Mouse (Mus musculus) neural tube, embryonic 13.5 days (tissue): ENCODE measurements at regions not wholly inside any gene's neighbourhood (a gene's known extent, or its start where the extent isn't known, plus 50 kb on each side); places are given as distances from the start of the nearest gene placed in this dataset.

Experiments
- ATAC-seq: fragments of 200-750 bp; cut with Nextera tagmentation; 2 replicates; pipeline ENCODE4 v1.8.0; 2017; ENCODE audit warnings: low read depth, mild to moderate bottlenecking, moderate TSS enrichment, moderate library complexity
- H3K27ac ChIP-seq: fragments of 300-500 bp; sonication (generic); replicated peaks from 2 replicates; pipeline ENCODE4 v1.5.1; 2015; ENCODE audit warnings: moderate library complexity, mild to moderate bottlenecking, inconsistent platforms
- H3K27me3 ChIP-seq: fragments of 300-500 bp; sonication (generic); 2 replicates; pipeline ENCODE4 v1.6.1; 2015; ENCODE audit warnings: mild to moderate bottlenecking, inconsistent platforms
- H3K36me3 ChIP-seq: fragments of 300-500 bp; sonication (generic); 2 replicates; pipeline ENCODE4 v1.6.1; 2015; ENCODE audit warnings: mild to moderate bottlenecking, inconsistent platforms
- H3K4me1 ChIP-seq: fragments of 300-500 bp; sonication (generic); replicated peaks from 2 replicates; pipeline ENCODE4 v1.6.1; 2015; ENCODE audit warnings: inconsistent platforms
- H3K4me2 ChIP-seq: fragments of 300-500 bp; sonication (generic); 2 replicates; pipeline ENCODE4 v1.6.1; 2015; ENCODE audit warnings: inconsistent platforms, mild to moderate bottlenecking, moderate library complexity
- H3K4me3 ChIP-seq: fragments of 300-500 bp; sonication (generic); 2 replicates; pipeline ENCODE4 v1.5.1; 2015; ENCODE audit warnings: mild to moderate bottlenecking, inconsistent platforms
- H3K9ac ChIP-seq: fragments of 300-500 bp; sonication (generic); 2 replicates; pipeline ENCODE4 v1.6.1; 2015; ENCODE audit warnings: moderate library complexity, mild to moderate bottlenecking, inconsistent platforms
- H3K9me3 ChIP-seq: fragments of 300-500 bp; sonication (generic); 2 replicates; pipeline ENCODE4 v1.6.1; 2016; ENCODE audit warnings: inconsistent platforms
- WGBS: fragments of 180-500 bp; shearing (Covaris S2); methylation state at CpG from one replicate; pipeline ENCODE4 v1.1.7; 2015; 5-methylcytosine and 5-hydroxymethylcytosine counted together

- WGBS: 56% methylated on average over 4 of the region's 4 CpGs
- Histone ChIP-seq H3K27me3 (no peaks in the 10 kb centered on the region), H3K27ac (no peak overlapping the region), H3K4me1 (no peaks in the 10 kb centered on the region), H3K4me2 (no peak overlapping the region), H3K36me3 (no peaks in the 10 kb centered on the region), H3K9me3 (no peaks in the 10 kb centered on the region), H3K4me3 (no peak overlapping the region), H3K9ac (no peak overlapping the region)
- no peak for ATAC-seq
Measured at GRCm38 (mm10) chr16:62459949-62460551, 326.6 kb downstream of the Nsun3 start.

DNA sequence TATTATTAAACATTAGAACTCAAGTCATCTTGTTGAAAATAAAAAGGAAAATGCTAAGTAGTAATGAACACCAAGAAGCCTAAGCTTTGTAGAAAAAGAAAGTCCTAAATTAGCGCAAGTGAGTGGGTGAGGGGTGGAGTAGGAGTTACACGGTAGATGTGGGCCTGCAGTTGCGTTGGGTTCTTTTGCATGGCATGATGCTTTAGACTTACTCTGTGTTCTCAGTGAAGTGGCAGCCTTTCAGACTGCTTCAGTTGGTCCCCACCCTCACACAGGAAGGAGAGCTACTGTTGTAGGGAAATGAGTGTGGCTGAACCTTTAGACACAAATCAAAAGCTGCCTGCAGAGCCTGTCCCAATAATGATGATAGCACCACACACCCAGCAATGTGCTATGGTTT lies 336.9 kb downstream of the Nsun3 start:
- H3K27me3 ChIP-seq: no peaks in the 10 kb centered on the region
- no peak overlapping the region for H3K27ac ChIP-seq
- H3K9ac ChIP-seq: no peak overlapping the region
- 92% methylated on average over 3 of the region's 3 CpGs for WGBS
- no peak overlapping the region for H3K4me2 ChIP-seq
- no peaks in the 10 kb centered on the region for H3K4me1 ChIP-seq
- H3K4me3 ChIP-seq: no peak overlapping the region
- no peaks in the 10 kb centered on the region for H3K36me3 ChIP-seq
- H3K9me3 ChIP-seq: no peaks in the 10 kb centered on the region
- ATAC-seq: no peak

GRCm38 (mm10) chr16:62447380-62447779 lies 339.2 kb downstream of the Nsun3 start:
- Histone ChIP-seq H3K4me2 (no peak overlapping the region), H3K9me3 (no peaks in the 10 kb centered on the region), H3K27ac (no peak overlapping the region), H3K4me1 (no peaks in the 10 kb centered on the region), H3K9ac (no peak overlapping the region), H3K4me3 (no peak overlapping the region), H3K27me3 (no peaks in the 10 kb centered on the region), H3K36me3 (no peaks in the 10 kb centered on the region)
- 78% methylated on average over 3 of the region's 3 CpGs for WGBS
- no peak for ATAC-seq

GRCm38 (mm10) chr16:62441197-62441596 lies 345.4 kb downstream of the Nsun3 start:
- no peak overlapping the region for H3K4me3 ChIP-seq
- no peak overlapping the region for H3K9ac ChIP-seq
- H3K4me2 ChIP-seq: no peak overlapping the region
- no peak for ATAC-seq
- no peaks in the 10 kb centered on the region for H3K27me3 ChIP-seq
- H3K4me1 ChIP-seq: no peaks in the 10 kb centered on the region
- no peak overlapping the region for H3K27ac ChIP-seq
- WGBS: 87% methylated on average over 4 of the region's 4 CpGs
- H3K36me3 ChIP-seq: no peaks in the 10 kb centered on the region
- no peaks in the 10 kb centered on the region for H3K9me3 ChIP-seq

GRCm38 (mm10) chr16:62433125-62433524 lies 353.5 kb downstream of the Nsun3 start:
- 84% methylated on average over 2 of the region's 2 CpGs for WGBS
- Histone ChIP-seq H3K4me2 (no peak overlapping the region), H3K4me1 (no peaks in the 10 kb centered on the region), H3K36me3 (no peaks in the 10 kb centered on the region), H3K27me3 (no peaks in the 10 kb centered on the region), H3K4me3 (no peak overlapping the region), H3K27ac (no peak overlapping the region), H3K9me3 (no peaks in the 10 kb centered on the region), H3K9ac (no peak overlapping the region)
- ATAC-seq: no peak

GRCm38 (mm10) chr16:62414485-62414884 lies 372.1 kb downstream of the Nsun3 start:
- peak; percentile 74 for ATAC-seq
- Histone ChIP-seq H3K4me2 (no peak overlapping the region), H3K36me3 (no peaks in the 10 kb centered on the region), H3K4me3 (no peak overlapping the region), H3K27me3 (no peaks in the 10 kb centered on the region), H3K4me1 (no peaks in the 10 kb centered on the region), H3K27ac (no peak overlapping the region), H3K9me3 (no peaks in the 10 kb centered on the region), H3K9ac (no peak overlapping the region)
- WGBS: 16% methylated on average over 1 of the region's 1 CpGs

DNA sequence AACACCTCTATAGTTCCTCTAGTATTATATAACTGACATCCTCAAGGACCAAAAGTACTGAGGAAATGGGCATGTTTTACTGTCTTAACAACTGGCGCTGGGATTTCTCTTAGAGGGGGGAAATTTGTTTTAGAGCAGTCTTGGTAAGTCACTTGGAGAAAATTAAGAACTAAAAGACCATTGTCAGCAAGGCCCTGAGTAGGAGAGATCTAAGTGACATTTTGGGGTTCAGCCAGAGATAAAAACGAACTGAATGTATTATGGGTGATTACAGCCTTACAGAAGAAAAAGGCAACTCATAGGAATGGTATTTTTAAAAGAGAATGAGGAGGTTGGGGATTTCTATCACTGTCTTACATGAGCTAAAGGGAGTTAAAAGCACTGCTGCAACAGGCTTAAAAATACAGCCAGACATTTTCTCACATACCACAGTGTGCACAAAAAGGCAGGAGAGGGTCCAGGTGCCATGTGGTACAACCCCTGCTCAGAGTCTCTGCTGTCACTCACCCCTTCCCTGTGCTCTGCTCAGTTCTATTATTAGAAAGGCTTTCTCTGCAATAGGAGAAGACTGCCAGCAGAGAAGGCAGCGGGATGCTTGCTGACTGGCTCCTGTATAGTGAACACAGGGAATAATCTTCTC lies 379.0 kb downstream of the Nsun3 start:
- Histone ChIP-seq H3K4me1 (no peaks in the 10 kb centered on the region), H3K4me2 (no peak overlapping the region), H3K27ac (no peak overlapping the region), H3K9me3 (no peaks in the 10 kb centered on the region), H3K4me3 (no peak overlapping the region), H3K27me3 (no peaks in the 10 kb centered on the region), H3K9ac (no peak overlapping the region), H3K36me3 (no peaks in the 10 kb centered on the region)
- no peak for ATAC-seq
- WGBS: 71% methylated on average over 3 of the region's 3 CpGs

- Histone ChIP-seq H3K36me3 (no peaks in the 10 kb centered on the region), H3K9ac (no peak overlapping the region), H3K4me2 (no peak overlapping the region), H3K9me3 (no peaks in the 10 kb centered on the region), H3K27ac (no peak overlapping the region), H3K4me1 (no peaks in the 10 kb centered on the region), H3K4me3 (no peak overlapping the region), H3K27me3 (no peaks in the 10 kb centered on the region)
- WGBS: 58% methylated on average over 2 of the region's 2 CpGs
- ATAC-seq: no peak
Measured at GRCm38 (mm10) chr16:62406458-62406857, 380.2 kb downstream of the Nsun3 start.

GRCm38 (mm10) chr16:62357279-62357678 lies 429.3 kb downstream of the Nsun3 start:
- H3K4me1 ChIP-seq: 0 out of 2 replicates have a peak, but pooled peaks cover 5% of the 10 kb centered on the region
- no peaks in the 10 kb centered on the region for H3K27me3 ChIP-seq
- no peak for ATAC-seq
- H3K36me3 ChIP-seq: no peaks in the 10 kb centered on the region
- H3K4me3 ChIP-seq: no peak overlapping the region
- no peak overlapping the region for H3K4me2 ChIP-seq
- H3K27ac ChIP-seq: no peak overlapping the region
- no peaks in the 10 kb centered on the region for H3K9me3 ChIP-seq
- no peak overlapping the region for H3K9ac ChIP-seq

- no peaks in the 10 kb centered on the region for H3K36me3 ChIP-seq
- H3K27ac ChIP-seq: no peak overlapping the region
- no peak overlapping the region for H3K4me3 ChIP-seq
- WGBS: 66% methylated on average over 3 of the region's 3 CpGs
- peak overlapping the region; percentile 33; the same call in 1 of the 2 replicates for H3K4me2 ChIP-seq
- no peaks in the 10 kb centered on the region for H3K9me3 ChIP-seq
- peak; percentile 56; the same call in 1 of the 2 replicates for ATAC-seq
- no peak overlapping the region for H3K9ac ChIP-seq
- H3K27me3 ChIP-seq: no peaks in the 10 kb centered on the region
- H3K4me1 ChIP-seq: 0 out of 2 replicates have a peak, but pooled peaks cover 5% of the 10 kb centered on the region
Measured at GRCm38 (mm10) chr16:62356349-62356748, 430.3 kb downstream of the Nsun3 start.

DNA sequence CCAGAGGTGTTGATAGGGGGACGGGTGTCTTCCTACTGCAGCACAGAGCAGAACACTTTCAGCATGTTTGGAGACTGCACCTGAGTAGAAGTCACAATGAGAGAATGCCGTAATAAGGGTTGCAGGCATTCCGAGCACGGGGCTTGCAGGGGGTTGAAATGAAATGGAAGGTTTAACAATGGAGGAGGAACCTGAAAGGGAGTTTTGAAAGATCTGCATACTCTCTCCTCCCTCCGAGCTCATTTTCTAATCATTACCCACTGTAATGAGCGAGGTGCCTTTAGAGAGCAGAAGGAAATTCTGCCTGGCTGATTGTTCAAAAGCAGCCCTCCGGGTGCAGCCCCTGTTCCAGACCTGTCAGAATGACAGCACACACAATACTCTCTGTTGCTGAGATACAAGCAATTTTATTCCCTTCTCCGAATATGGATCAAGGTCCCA lies 430.8 kb downstream of the Nsun3 start:
- Histone ChIP-seq H3K36me3 (no peaks in the 10 kb centered on the region), H3K4me3 (no peak overlapping the region), H3K9me3 (no peaks in the 10 kb centered on the region), H3K27ac (no peak overlapping the region), H3K27me3 (no peaks in the 10 kb centered on the region), H3K4me2 (peak overlapping the region; percentile 33), H3K4me1 (0 out of 2 replicates have a peak, but pooled peaks cover 5% of the 10 kb centered on the region), H3K9ac (no peak overlapping the region)
- ATAC-seq: no peak
- WGBS: 24% methylated on average over 8 of the region's 8 CpGs

- H3K9ac ChIP-seq: no peak overlapping the region
- no peak overlapping the region for H3K27ac ChIP-seq
- no peaks in the 10 kb centered on the region for H3K27me3 ChIP-seq
- no peak overlapping the region for H3K4me2 ChIP-seq
- no peak for ATAC-seq
- 0 out of 2 replicates have a peak, but pooled peaks cover 4% of the 10 kb centered on the region for H3K4me1 ChIP-seq
- no peaks in the 10 kb centered on the region for H3K9me3 ChIP-seq
- WGBS: 61% methylated on average over 5 of the region's 5 CpGs
- no peaks in the 10 kb centered on the region for H3K36me3 ChIP-seq
- no peak overlapping the region for H3K4me3 ChIP-seq
Measured at GRCm38 (mm10) chr16:62327378-62328036, 459.1 kb downstream of the Nsun3 start.
